8 mouse cellular contexts compared by ENCODE assay signal in the genomic region with DNA sequence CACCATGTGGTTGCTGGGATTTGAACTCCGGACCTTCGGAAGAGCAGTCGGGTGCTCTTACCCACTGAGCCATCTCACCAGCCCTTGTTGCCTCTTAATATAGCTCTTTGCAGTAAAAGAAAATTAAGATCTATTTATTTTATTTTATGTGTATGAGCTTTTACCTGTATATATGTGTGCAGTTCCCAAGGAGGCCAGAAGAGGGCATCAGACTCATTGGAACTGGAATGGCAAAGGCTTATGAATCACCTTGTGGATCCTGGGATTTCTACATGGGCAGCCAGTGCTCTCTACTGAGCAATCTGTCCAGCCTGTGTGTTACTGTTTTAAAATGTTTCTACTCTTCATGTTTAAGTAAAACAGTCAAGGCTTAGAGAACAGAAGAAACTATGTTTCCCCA. TPM values are rescaled to one million over a fixed set of nuclear protein-coding genes. Genes with fewer than 3 reads are reported as not detected.
DNase-seq lines count a peak whose midpoint lies in the region; ATAC-seq and TF ChIP-seq lines count a peak whose summit lies in the region.

No protein-coding gene starts in this region.

- ATAC-seq in heart, postnatal 0 days (ENCODE audit: insufficient read depth, low read depth), result no peak
- ATAC-seq in common myeloid progenitor, adult 5-6 weeks (replicated peaks; ENCODE audit: low read depth, poor library complexity, severe bottlenecking), result 0 out of 2 replicates have a peak, but pooled peaks have one; percentile 39

- peak; percentile 36 for TF ChIP-seq CTCF in heart, postnatal 0 days (IDR thresholded peaks at IDR 0.05; ENCODE audit: low read depth)
- TF ChIP-seq CTCF in thymus, adult 2 months (IDR thresholded peaks at IDR 0.05; ENCODE audit: borderline replicate concordance, control insufficient read depth, extremely low read depth, insufficient read depth, low read length, poor library complexity), result no peak

- H3K4me3 ChIP-seq in heart, postnatal 0 days (ENCODE audit: low read depth, low read length), result no peak overlapping the region
- no peak overlapping the region for H3K4me3 ChIP-seq in thymus, adult 2 months (ENCODE audit: control insufficient read depth, insufficient read depth, low read length)

- no peak for TF ChIP-seq EP300 in heart, postnatal 0 days (IDR thresholded peaks at IDR 0.05; ENCODE audit: low read depth)

- H3K36me3 ChIP-seq in heart, postnatal 0 days (replicated peaks; ENCODE audit: control insufficient read depth, insufficient read depth, low read length), result no peaks in the 10 kb centered on the region
- H3K36me3 ChIP-seq in thymus, adult 2 months (ENCODE audit: control insufficient read depth, insufficient read depth, low read length), result no peaks in the 10 kb centered on the region

- TF ChIP-seq POLR2A in thymus, adult 2 months (IDR thresholded peaks at IDR 0.05; ENCODE audit: control insufficient read depth, extremely low read depth, insufficient read depth, low read length, poor library complexity), result no peak

- 71% methylated on average over 3 of the region's 3 CpGs for WGBS in heart, postnatal 0 days
- WGBS in thymus, adult 2 months, result 71% methylated on average over 3 of the region's 3 CpGs

- peaks cover 18% of the 10 kb centered on the region for H3K27me3 ChIP-seq in heart, postnatal 0 days (ENCODE audit: control insufficient read depth, insufficient read depth, low read length)
- no peaks in the 10 kb centered on the region for H3K27me3 ChIP-seq in thymus, adult 2 months (ENCODE audit: control insufficient read depth, insufficient read depth, low read length)

- no peak overlapping the region for H3K27ac ChIP-seq in heart, postnatal 0 days (ENCODE audit: low read depth)
- H3K27ac ChIP-seq in thymus, adult 2 months (ENCODE audit: control insufficient read depth, insufficient read depth, low read length), result no peak overlapping the region

- no peak for DNase-seq in heart, postnatal 0 days (ENCODE audit: low spot score)
- DNase-seq in heart, adult 8-10 months (ENCODE audit: low spot score), result no peak
- peak; percentile 25 for DNase-seq in thymus, adult 2 months
- no peak for DNase-seq in thymus, postnatal 0 days (ENCODE audit: low spot score)
- DNase-seq in retina, embryonic 14.5 days (ENCODE audit: low spot score), result peak; percentile 47
- no peak for DNase-seq in gastrocnemius, postnatal 10 days
- no peak for DNase-seq in heart, adult 18-20 months

- H3K9me3 ChIP-seq in heart, postnatal 0 days (replicated peaks; ENCODE audit: control insufficient read depth, low read length), result no peaks in the 10 kb centered on the region

- H3K4me2 ChIP-seq in heart, postnatal 0 days (ENCODE audit: low read depth, low read length), result no peak overlapping the region

- H3K9ac ChIP-seq in heart, postnatal 0 days (replicated peaks; ENCODE audit: low read depth, low read length), result no peak overlapping the region

- no peaks in the 10 kb centered on the region for H3K4me1 ChIP-seq in heart, postnatal 0 days (ENCODE audit: control insufficient read depth, insufficient read depth)
- H3K4me1 ChIP-seq in thymus, adult 2 months (replicated peaks; ENCODE audit: control insufficient read depth, insufficient read depth, low read length), result no peaks in the 10 kb centered on the region

RNA-seq across cellular contexts. Expression of gene Bcas1, which starts 14.9 kb away (rescaled TPM):
- total RNA-seq in heart, postnatal 0 days (2014; rRNA removed; ENCODE audit: low replicate concordance), result not detected in 2 replicates
- 0.38 and 0.45 TPM in 2 replicates for polyA plus RNA-seq in heart, postnatal 0 days (2015; fragmentation: Nextera tagmentation; extraction: Ambion mirVana)
- total RNA-seq in heart, adult 8-10 months (2022), result under 1 TPM in 3 of 4 experiments, not detected in 1; 0.11 to 0.22 (median 0.19) TPM
- 0.32 and 0.43 TPM in 2 replicates for polyA plus RNA-seq in thymus, adult 2 months (2012; rRNA removed)
- 0.79 and 0.80 TPM in 2 replicates for polyA plus RNA-seq in thymus, postnatal 0 days (2015; fragmentation: Nextera tagmentation; extraction: Ambion mirVana)
- total RNA-seq in common myeloid progenitor, adult 5-6 weeks (2017), result 0.05 TPM in 1 of 2 replicates, not detected in the other
- 1 to 10 TPM; 4.5 to 7.4 TPM for total RNA-seq in gastrocnemius, postnatal 10 days (2021)
- total RNA-seq in heart, adult 18-20 months (2021), result under 1 TPM; 0.25 to 0.87 TPM

RNA-seq across cellular contexts. Expression of gene Pfdn4, which starts 53.7 kb away (rescaled TPM):
- total RNA-seq in heart, postnatal 0 days (2014; rRNA removed; ENCODE audit: low replicate concordance), result 11.4 and 30.2 TPM in 2 replicates
- polyA plus RNA-seq in heart, postnatal 0 days (2015; fragmentation: Nextera tagmentation; extraction: Ambion mirVana), result 42.1 and 46.2 TPM in 2 replicates
- 10 to 100 TPM in 2 of 4 experiments, 1 to 10 TPM in 2; 9.4 to 12.6 (median 10.9) TPM for total RNA-seq in heart, adult 8-10 months (2022)
- 10.8 and 12.0 TPM in 2 replicates for polyA plus RNA-seq in thymus, adult 2 months (2012; rRNA removed)
- polyA plus RNA-seq in thymus, postnatal 0 days (2015; fragmentation: Nextera tagmentation; extraction: Ambion mirVana), result 95.6 and 102 TPM in 2 replicates
- 71.7 and 90.8 TPM in 2 replicates for total RNA-seq in common myeloid progenitor, adult 5-6 weeks (2017)
- 10 to 100 TPM; 21.9 to 25.9 TPM for total RNA-seq in gastrocnemius, postnatal 10 days (2021)
- 10 to 100 TPM; 10.8 to 14.8 TPM for total RNA-seq in heart, adult 18-20 months (2021)

RNA-seq across cellular contexts. Expression of gene Cyp24a1, which starts 54.4 kb away (rescaled TPM):
- not detected in 2 replicates for total RNA-seq in heart, postnatal 0 days (2014; rRNA removed; ENCODE audit: low replicate concordance)
- polyA plus RNA-seq in heart, postnatal 0 days (2015; fragmentation: Nextera tagmentation; extraction: Ambion mirVana), result not detected in 2 replicates
- total RNA-seq in heart, adult 8-10 months (2022), result not detected
- polyA plus RNA-seq in thymus, adult 2 months (2012; rRNA removed), result 0.04 TPM in 2 replicates
- 0.12 and 0.30 TPM in 2 replicates for polyA plus RNA-seq in thymus, postnatal 0 days (2015; fragmentation: Nextera tagmentation; extraction: Ambion mirVana)
- not detected in 2 replicates for total RNA-seq in common myeloid progenitor, adult 5-6 weeks (2017)
- not detected for total RNA-seq in gastrocnemius, postnatal 10 days (2021)
- not detected for total RNA-seq in heart, adult 18-20 months (2021)

Comparison
In these comparisons a context has a peak if more than half of its experiments do, and no peak if none do; other contexts are left out.
1. DNase-seq: peak in thymus, adult 2 months (single experiment) and retina, embryonic 14.5 days (single experiment); none in heart, postnatal 0 days (single experiment), heart, adult 8-10 months (single experiment), thymus, postnatal 0 days (single experiment), gastrocnemius, postnatal 10 days (single experiment) and heart, adult 18-20 months (0 of 2).